In genomic region chr17:55878636-55879369, GRCm38 (mm10) we compare ENCODE assay signal across 8 mouse cellular contexts. TPM values are rescaled to one million over a fixed set of nuclear protein-coding genes. Genes with fewer than 3 reads are reported as not detected.
DNase-seq lines count a peak whose midpoint lies in the region; ATAC-seq lines count a peak whose summit lies in the region.
"Not testable (repeated sequence)": the region's sequence is repeated elsewhere in the genome, so short reads cannot be mapped to it uniquely, and the experiment has no call there.

TSS of gene Zfp119a (minus strand) at chr17:55878930.

- not testable (repeated sequence) for H3K36me3 ChIP-seq in hindbrain, embryonic 14.5 days (replicated peaks; ENCODE audit: control insufficient read depth, insufficient read depth)

- DNase-seq in R1 (ENCODE audit: low read depth, low spot score): peak; percentile 97
- peak; percentile 88 to 89 for DNase-seq in cerebellum, postnatal 25 days
- DNase-seq in frontal cortex, postnatal 25 days (ENCODE audit: low spot score in 2 of 2): peak; percentile 59 to 75
- DNase-seq in hindbrain, embryonic 14.5 days (ENCODE audit: low spot score): peak; percentile 80
- DNase-seq in layer of hippocampus, postnatal 36 days: peak; percentile 84
- peak; percentile 86 for DNase-seq in lung, postnatal 36 days
- DNase-seq in retina, postnatal 7 days (ENCODE audit: low read depth, low spot score): peak; percentile 72
- DNase-seq in urinary bladder, adult 2 months (ENCODE audit: low spot score): peak; percentile 70

- H3K4me2 ChIP-seq in hindbrain, embryonic 14.5 days (replicated peaks): peak within 1 kb of the TSS; percentile 75

- not testable (repeated sequence) for H3K9me3 ChIP-seq in hindbrain, embryonic 14.5 days (ENCODE audit: control insufficient read depth, low read length)

- under 1% methylated on average over 37 of the region's 53 CpGs for WGBS in hindbrain, embryonic 14.5 days

- ATAC-seq in hindbrain, embryonic 14.5 days (ENCODE audit: low FRiP score): peak; percentile 100

- not testable (repeated sequence) for H3K27me3 ChIP-seq in hindbrain, embryonic 14.5 days (ENCODE audit: control insufficient read depth, insufficient read depth, low read length)

- peak within 1 kb of the TSS; percentile 72 for H3K9ac ChIP-seq in hindbrain, embryonic 14.5 days

- H3K4me3 ChIP-seq in hindbrain, embryonic 14.5 days (replicated peaks; ENCODE audit: low read length): peak within 1 kb of the TSS; percentile 48

- peak within 1 kb of the TSS; percentile 86 for H3K27ac ChIP-seq in hindbrain, embryonic 14.5 days

- peaks cover 14% of the 10 kb centered on the region for H3K4me1 ChIP-seq in hindbrain, embryonic 14.5 days (replicated peaks; ENCODE audit: control insufficient read depth, insufficient read depth, low read length)

RNA-seq across cellular contexts. Expression of gene Zfp119a, which starts in this region (rescaled TPM):
- 11.3 TPM in 2 replicates for polyA plus RNA-seq in hindbrain, embryonic 14.5 days (2014; fragmentation: Nextera tagmentation; extraction: Ambion mirVana)
- 1 to 10 TPM; 6.0 to 6.5 TPM for total RNA-seq in layer of hippocampus, postnatal 36 days (2021)
- 4.7 and 5.2 TPM in 2 replicates for polyA plus RNA-seq in urinary bladder, adult 2 months (2012; rRNA removed)

Comparison
In these comparisons a context has a peak if more than half of its experiments do, and no peak if none do; other contexts are left out.
1. Peak in every context shown above with its lines: DNase-seq, ATAC-seq, H3K4me3 ChIP-seq and H3K27ac ChIP-seq.